Mouse (Mus musculus) myocyte (in vitro differentiated cells): ENCODE data around the gene Hectd1.

ENCODE experiments used
- E2F4 ChIP-seq: IDR thresholded peaks from one replicate; pipeline ENCODE4 v1.6.1; 2011; ENCODE audit warnings: mild to moderate bottlenecking, control low read depth, moderate library complexity; ENCODE audit not compliant: insufficient read depth
- MAX ChIP-seq: IDR thresholded peaks from one replicate; pipeline ENCODE4 v1.6.1; 2011; ENCODE audit warnings: low read depth, mild to moderate bottlenecking, control low read depth
- MYOD1 ChIP-seq, 3 experiments: IDR thresholded peaks; one replicate each; pipeline ENCODE4 v1.6.1; 2011; ENCODE audit warnings: control low read depth in 2 of 3, low read depth in 2 of 3, mild to moderate bottlenecking in 2 of 3, moderate library complexity in 1 of 3; ENCODE audit not compliant: insufficient read length in 2 of 3, control insufficient read depth in 1 of 3
- MYOG ChIP-seq, 3 experiments: IDR thresholded peaks; one replicate each; pipeline ENCODE4 v1.6.1; 2011; ENCODE audit warnings: control low read depth in 2 of 3, low read depth in 2 of 3, mild to moderate bottlenecking in 2 of 3; ENCODE audit not compliant: insufficient read length in 2 of 3, control insufficient read depth in 1 of 3, insufficient read depth in 1 of 3
- POLR2A ChIP-seq: IDR thresholded peaks from one replicate; pipeline ENCODE4 v1.6.1; 2011; ENCODE audit warnings: low read depth, mild to moderate bottlenecking, control low read depth, moderate library complexity; ENCODE audit not compliant: insufficient read length
- POLR2AphosphoS2 ChIP-seq: IDR thresholded peaks from one replicate; pipeline ENCODE4 v1.6.1; 2011; ENCODE audit warnings: low read depth, control low read depth; ENCODE audit not compliant: insufficient read length
- SRF ChIP-seq: IDR thresholded peaks from one replicate; pipeline ENCODE4 v1.6.1; 2011; ENCODE audit warnings: low read depth; ENCODE audit not compliant: control insufficient read depth, insufficient read length
- TCF3 ChIP-seq: IDR thresholded peaks from one replicate; pipeline ENCODE4 v1.6.1; 2011; ENCODE audit warnings: low read depth, control low read depth; ENCODE audit not compliant: insufficient read length
- USF1 ChIP-seq: IDR thresholded peaks from one replicate; pipeline ENCODE4 v1.6.1; 2011; ENCODE audit warnings: low read depth, mild to moderate bottlenecking, control low read depth, moderate library complexity

- TF ChIP-seq POLR2A (no peak), POLR2AphosphoS2 (no peak), MAX (no peak), E2F4 (no peak), MYOD1 (IDR thresholded peaks at IDR 0.05; ENCODE audit: control insufficient read depth in 1 of 3, insufficient read length in 2 of 3, low read depth in 2 of 3) (no peak), MYOG (IDR thresholded peaks at IDR 0.05; ENCODE audit: control insufficient read depth in 1 of 3, insufficient read depth in 1 of 3, insufficient read length in 2 of 3, low read depth in 2 of 3) (no peak), USF1 (no peak), SRF (no peak), TCF3 (no peak)
Observed at GRCm38 (mm10) chr12:51817815-51818613, 11.3 kb downstream of the Hectd1 start.
